Mouse (Mus musculus) cerebellum, adult 2 months (tissue): ENCODE results near the gene Card11.

Experiments
- CTCF ChIP-seq: fragments of 200-500 bp; IDR thresholded peaks from 2 replicates; pipeline ENCODE4 v1.5.1; 2011; ENCODE audit warnings: low read depth, mild to moderate bottlenecking, control low read depth, low read length, moderate library complexity, borderline replicate concordance; ENCODE audit not compliant: insufficient read depth
- POLR2A ChIP-seq: fragments of 200-500 bp; IDR thresholded peaks from 2 replicates; pipeline ENCODE4 v1.6.1; 2011; ENCODE audit warnings: low read length, control low read depth, borderline replicate concordance; ENCODE audit not compliant: insufficient read depth

GRCm38 (mm10) chr5:141035346-141035745 lies 35.0 kb upstream of the Card11 start:
- TF ChIP-seq POLR2A (no peak), CTCF (no peak)
